Mouse (Mus musculus) embryonic facial prominence, embryonic 15.5 days (tissue): ENCODE measurements around the gene Gm9045. TPM values are rescaled to one million over a fixed set of nuclear protein-coding genes. Genes with fewer than 3 reads are reported as not detected.
"Not testable (repeated sequence)": the region's sequence is repeated elsewhere in the genome, so short reads cannot be mapped to it uniquely, and the experiment has no call there.

Source experiments
- ATAC-seq: fragments of 200-750 bp; cut with Nextera tagmentation; 2 replicates; pipeline ENCODE4 v1.8.0; 2017; ENCODE audit warnings: low read depth, moderate TSS enrichment; ENCODE audit not compliant: insufficient number of reproducible peaks, low FRiP score, low TSS enrichment
- H3K27ac ChIP-seq: fragments of 300-500 bp; sonication (generic); replicated peaks from 2 replicates; pipeline ENCODE4 v1.5.1; 2015; ENCODE audit warnings: mild to moderate bottlenecking, inconsistent platforms
- H3K27me3 ChIP-seq: fragments of 300-500 bp; sonication (generic); 2 replicates; pipeline ENCODE4 v1.6.1; 2015; ENCODE audit warnings: inconsistent platforms
- H3K36me3 ChIP-seq: fragments of 300-500 bp; sonication (generic); 2 replicates; pipeline ENCODE4 v1.6.1; 2015; ENCODE audit warnings: mild to moderate bottlenecking, inconsistent platforms
- H3K4me1 ChIP-seq: fragments of 300-500 bp; sonication (generic); 2 replicates; pipeline ENCODE4 v1.6.1; 2015; ENCODE audit warnings: inconsistent platforms
- H3K4me2 ChIP-seq: fragments of 300-500 bp; sonication (generic); replicated peaks from 2 replicates; pipeline ENCODE4 v1.6.1; 2015; ENCODE audit warnings: mild to moderate bottlenecking, inconsistent platforms
- H3K4me3 ChIP-seq: fragments of 300-500 bp; sonication (generic); replicated peaks from 2 replicates; pipeline ENCODE4 v1.5.1; 2015; ENCODE audit warnings: mild to moderate bottlenecking, inconsistent platforms
- H3K9ac ChIP-seq: fragments of 300-500 bp; sonication (generic); 2 replicates; pipeline ENCODE4 v1.6.1; 2015; ENCODE audit warnings: inconsistent platforms
- H3K9me3 ChIP-seq: fragments of 300-500 bp; sonication (generic); replicated peaks from 2 replicates; pipeline ENCODE4 v1.6.1; 2016; ENCODE audit warnings: inconsistent platforms
- WGBS: fragments of 180-500 bp; shearing (Covaris S2); methylation state at CpG from one replicate; pipeline ENCODE4 v1.1.7; 2015; 5-methylcytosine and 5-hydroxymethylcytosine counted together
- polyA plus RNA-seq: library from polyadenylated mRNA; unstranded; fragments of >200 nt; fragmentation: Nextera tagmentation; extraction: Ambion mirVana; gene quantifications from 2 replicates; pipeline ENCODE4 v1.2.1, GENCODE M21; 2015

The Gm9045 gene
- polyA plus RNA-seq, result 0.18 TPM in 1 of 2 replicates, not detected in the other

- not testable (repeated sequence) for H3K9ac ChIP-seq, H3K27me3 ChIP-seq, H3K9me3 ChIP-seq, H3K4me1 ChIP-seq, H3K4me2 ChIP-seq, H3K36me3 ChIP-seq, ATAC-seq, H3K4me3 ChIP-seq, H3K27ac ChIP-seq
- WGBS, result no CpG with 5 or more reads among the region's 14 CpGs
These were observed at the start of gene Gm9045 for GRCm38 (mm10) chr10:118337731-118338130. TSS of gene Gm9045 (minus strand) at chr10:118337831.

GRCm38 (mm10) chr10:118370443-118370842 is 32.8 kb upstream of the Gm9045 start:
- Histone ChIP-seq H3K4me2 (peak overlapping the region; percentile 44), H3K27ac (no peak overlapping the region), H3K9ac (no peak overlapping the region), H3K4me1 (0 out of 2 replicates have a peak, but pooled peaks cover 3% of the 10 kb centered on the region), H3K4me3 (peak overlapping the region; percentile 22), H3K9me3 (no peaks in the 10 kb centered on the region), H3K27me3 (0 out of 2 replicates have a peak, but pooled peaks cover 3% of the 10 kb centered on the region), H3K36me3 (no peaks in the 10 kb centered on the region)
- ATAC-seq, result peak; percentile 76
- WGBS, result 2% methylated on average over 10 of the region's 10 CpGs

GRCm38 (mm10) chr10:118369518-118369917 is 31.9 kb upstream of the Gm9045 start:
- H3K4me2 ChIP-seq, result no peak overlapping the region
- H3K4me3 ChIP-seq, result no peak overlapping the region
- H3K9me3 ChIP-seq, result no peaks in the 10 kb centered on the region
- no peak overlapping the region for H3K9ac ChIP-seq
- H3K4me1 ChIP-seq, result 0 out of 2 replicates have a peak, but pooled peaks cover 3% of the 10 kb centered on the region
- no peak for ATAC-seq
- H3K27me3 ChIP-seq, result 0 out of 2 replicates have a peak, but pooled peaks cover 3% of the 10 kb centered on the region
- WGBS, result 86% methylated on average over 9 of the region's 9 CpGs
- no peaks in the 10 kb centered on the region for H3K36me3 ChIP-seq
- no peak overlapping the region for H3K27ac ChIP-seq

GRCm38 (mm10) chr10:118354005-118354404 is 16.4 kb upstream of the Gm9045 start, which contains the start of gene Gm9049:
TSS of gene Gm9049 (minus strand) at chr10:118354105.
- not testable (repeated sequence) for H3K4me3 ChIP-seq, H3K27ac ChIP-seq, H3K4me1 ChIP-seq, ATAC-seq, H3K9me3 ChIP-seq, H3K27me3 ChIP-seq, H3K4me2 ChIP-seq, H3K36me3 ChIP-seq, H3K9ac ChIP-seq
- WGBS, result 91% methylated on average over 1 of the region's 11 CpGs

- H3K9ac ChIP-seq, H3K4me1 ChIP-seq, H3K36me3 ChIP-seq, H3K27me3 ChIP-seq, H3K9me3 ChIP-seq, H3K27ac ChIP-seq, ATAC-seq, H3K4me3 ChIP-seq, H3K4me2 ChIP-seq: not testable (repeated sequence)
- WGBS, result 100% methylated on average over 1 of the region's 14 CpGs
These were observed 10.9 kb upstream of the Gm9045 start, which contains the start of gene Gm9048 for GRCm38 (mm10) chr10:118348579-118348978. TSS of gene Gm9048 (minus strand) at chr10:118348679.

GRCm38 (mm10) chr10:118343155-118343554 is 5.5 kb upstream of the Gm9045 start, which contains the start of gene Gm9046:
TSS of gene Gm9046 (minus strand) at chr10:118343255.
- not testable (repeated sequence) for ATAC-seq, H3K4me1 ChIP-seq, H3K4me3 ChIP-seq, H3K36me3 ChIP-seq, H3K9me3 ChIP-seq, H3K4me2 ChIP-seq, H3K9ac ChIP-seq, H3K27me3 ChIP-seq, H3K27ac ChIP-seq
- WGBS, result no CpG with 5 or more reads among the region's 14 CpGs

- not testable (repeated sequence) for H3K4me1 ChIP-seq, ATAC-seq, H3K9ac ChIP-seq, H3K36me3 ChIP-seq, H3K27ac ChIP-seq, H3K4me2 ChIP-seq, H3K4me3 ChIP-seq, H3K9me3 ChIP-seq, H3K27me3 ChIP-seq
- WGBS, result no CpG with 5 or more reads among the region's 14 CpGs
These were observed 5.3 kb downstream of the Gm9045 start, which contains the start of gene Gm9044 for GRCm38 (mm10) chr10:118332308-118332707. TSS of gene Gm9044 (minus strand) at chr10:118332408.

- H3K9ac ChIP-seq, H3K9me3 ChIP-seq: not testable (repeated sequence)
These were observed 10.8 kb downstream of the Gm9045 start, which contains the start of gene Gm9040 for GRCm38 (mm10) chr10:118326869-118327268. TSS of gene Gm9040 (minus strand) at chr10:118326969.

GRCm38 (mm10) chr10:118319024-118319423 is 18.6 kb downstream of the Gm9045 start:
- WGBS, result 85% methylated on average over 8 of the region's 8 CpGs
- ATAC-seq, result no peak
- no peak overlapping the region for H3K27ac ChIP-seq
- no peaks in the 10 kb centered on the region for H3K4me1 ChIP-seq
- H3K9ac ChIP-seq, result no peak overlapping the region
- H3K9me3 ChIP-seq, result no peaks in the 10 kb centered on the region
- H3K36me3 ChIP-seq, result no peaks in the 10 kb centered on the region
- no peaks in the 10 kb centered on the region for H3K27me3 ChIP-seq
- H3K4me2 ChIP-seq, result no peak overlapping the region
- H3K4me3 ChIP-seq, result no peak overlapping the region

More at GRCm38 (mm10) chr10:118326869-118327268, 10.8 kb downstream of the Gm9045 start, which contains the start of gene Gm9040:
- no CpG with 5 or more reads among the region's 11 CpGs for WGBS
- H3K4me1 ChIP-seq, ATAC-seq, H3K27ac ChIP-seq, H3K4me3 ChIP-seq, H3K27me3 ChIP-seq, H3K4me2 ChIP-seq, H3K36me3 ChIP-seq: not testable (repeated sequence)

- not testable (repeated sequence) for H3K4me2 ChIP-seq, H3K27ac ChIP-seq, ATAC-seq, H3K27me3 ChIP-seq, H3K9me3 ChIP-seq, H3K9ac ChIP-seq, H3K4me3 ChIP-seq, H3K36me3 ChIP-seq, H3K4me1 ChIP-seq
- 26% methylated on average over 2 of the region's 2 CpGs for WGBS
These were observed 35.5 kb downstream of the Gm9045 start for GRCm38 (mm10) chr10:118302133-118302532.

GRCm38 (mm10) chr10:118294938-118295337 is 42.7 kb downstream of the Gm9045 start, which contains the start of gene Iltifb:
TSS of gene Iltifb (minus strand) at chr10:118295038.
- no peaks in the 10 kb centered on the region for H3K27me3 ChIP-seq
- H3K27ac ChIP-seq, result no peak within 1 kb of the TSS
- WGBS, result 92% methylated on average over 6 of the region's 6 CpGs
- H3K4me2 ChIP-seq, result no peak within 1 kb of the TSS
- no peaks in the 10 kb centered on the region for H3K9me3 ChIP-seq
- H3K9ac ChIP-seq, result no peak within 1 kb of the TSS
- no peaks in the 10 kb centered on the region for H3K4me1 ChIP-seq
- no peak within 1 kb of the TSS for H3K4me3 ChIP-seq
- no peaks in the 10 kb centered on the region for H3K36me3 ChIP-seq
- no peak for ATAC-seq
